Mouse (Mus musculus) testis, adult 2 months (tissue): ENCODE results near the gene Gm28845.

ENCODE experiments used
- CTCF ChIP-seq: fragments of 200-500 bp; IDR thresholded peaks from 2 replicates; pipeline ENCODE4 v1.5.1; 2012; ENCODE audit warnings: low read depth, mild to moderate bottlenecking, inconsistent platforms, low read length, moderate library complexity; ENCODE audit not compliant: control insufficient read depth, insufficient read depth, insufficient replicate concordance
- POLR2A ChIP-seq: fragments of 200-500 bp; IDR thresholded peaks from 2 replicates; pipeline ENCODE4 v1.6.1; 2012; ENCODE audit warnings: low read depth, mild to moderate bottlenecking, inconsistent platforms, low read length, moderate library complexity; ENCODE audit not compliant: control insufficient read depth

GRCm38 (mm10) chr1:65147971-65148370 lies 28.6 kb upstream of the Gm28845 start:
- TF ChIP-seq CTCF = no peak
- TF ChIP-seq POLR2A = no peak
